Mouse (Mus musculus) cortical plate, adult 2 months (tissue): ENCODE results near the gene Kifc5b.

Experiments
- CTCF ChIP-seq: fragments of 200-500 bp; IDR thresholded peaks from 2 replicates; pipeline ENCODE4 v1.5.1; 2011; ENCODE audit warnings: mild to moderate bottlenecking, control low read depth, low read length; ENCODE audit not compliant: insufficient read depth; ENCODE audit errors: extremely low read depth
- POLR2A ChIP-seq: fragments of 200-500 bp; IDR thresholded peaks from 2 replicates; pipeline ENCODE4 v1.6.1; 2011; ENCODE audit warnings: mild to moderate bottlenecking, low read length, control low read depth; ENCODE audit not compliant: insufficient read depth; ENCODE audit errors: extremely low read depth

- no peak for TF ChIP-seq CTCF
- TF ChIP-seq POLR2A: no peak
These were observed 54.5 kb downstream of the Kifc5b start for GRCm38 (mm10) chr17:26971247-26971905.
